Mouse (Mus musculus) retina, postnatal 1 day (tissue): ENCODE results near the gene Mast3.

Experiments used
- DNase-seq: peaks from one replicate; pipeline ENCODE4 v3.0.0-alpha.2; 2012

The Mast3 gene

GRCm38 (mm10) chr8:70774740-70775139 is 30.1 kb downstream of the Mast3 start:
- no peak for DNase-seq

- no peak for DNase-seq
Observed at GRCm38 (mm10) chr8:70773833-70774232, 31.0 kb downstream of the Mast3 start.

GRCm38 (mm10) chr8:70773410-70773809 is 31.4 kb downstream of the Mast3 start:
- no peak for DNase-seq

GRCm38 (mm10) chr8:70772890-70773289 is 32.0 kb downstream of the Mast3 start:
- no peak for DNase-seq

GRCm38 (mm10) chr8:70772075-70772474 is 32.8 kb downstream of the Mast3 start:
- no peak for DNase-seq

- no peak for DNase-seq
Observed at GRCm38 (mm10) chr8:70771217-70771616, 33.6 kb downstream of the Mast3 start.

GRCm38 (mm10) chr8:70770748-70771147 is 34.1 kb downstream of the Mast3 start:
- DNase-seq = no peak

- no peak for DNase-seq
Observed at GRCm38 (mm10) chr8:70769858-70770257, 35.0 kb downstream of the Mast3 start.

GRCm38 (mm10) chr8:70769359-70769758 is 35.5 kb downstream of the Mast3 start:
- DNase-seq = peak; percentile 94

- no peak for DNase-seq
Observed at GRCm38 (mm10) chr8:70768956-70769355, 35.9 kb downstream of the Mast3 start.

GRCm38 (mm10) chr8:70768231-70768776 is 36.5 kb downstream of the Mast3 start:
- DNase-seq = no peak

- DNase-seq = no peak
Observed at GRCm38 (mm10) chr8:70767503-70767902, 37.4 kb downstream of the Mast3 start.

- DNase-seq = peak; percentile 70
Observed at GRCm38 (mm10) chr8:70766571-70767440, 38.0 kb downstream of the Mast3 start.

- DNase-seq = no peak
Observed at GRCm38 (mm10) chr8:70765838-70766570, 38.9 kb downstream of the Mast3 start.

- no peak for DNase-seq
Observed at GRCm38 (mm10) chr8:70765329-70765728, 39.5 kb downstream of the Mast3 start.

GRCm38 (mm10) chr8:70764676-70765075 is 40.2 kb downstream of the Mast3 start:
- no peak for DNase-seq

- no peak for DNase-seq
Observed at GRCm38 (mm10) chr8:70764026-70764425, 40.8 kb downstream of the Mast3 start.

- DNase-seq = peak; percentile 58
Observed at GRCm38 (mm10) chr8:70763354-70763753, 41.5 kb downstream of the Mast3 start.

GRCm38 (mm10) chr8:70762118-70762517 is 42.7 kb downstream of the Mast3 start:
- no peak for DNase-seq

GRCm38 (mm10) chr8:70760775-70761406 is 44.0 kb downstream of the Mast3 start, which contains the start of gene Mpv17l2:
TSS of gene Mpv17l2 (minus strand) at chr8:70760946.
- DNase-seq = peak; percentile 100

- DNase-seq = no peak
Observed at GRCm38 (mm10) chr8:70760350-70760749, 44.5 kb downstream of the Mast3 start.

- DNase-seq = no peak
Observed at GRCm38 (mm10) chr8:70758616-70759561, 46.0 kb downstream of the Mast3 start.
